Mouse (Mus musculus): ENCODE measurements around the gene Ctnnal1.

DNA sequence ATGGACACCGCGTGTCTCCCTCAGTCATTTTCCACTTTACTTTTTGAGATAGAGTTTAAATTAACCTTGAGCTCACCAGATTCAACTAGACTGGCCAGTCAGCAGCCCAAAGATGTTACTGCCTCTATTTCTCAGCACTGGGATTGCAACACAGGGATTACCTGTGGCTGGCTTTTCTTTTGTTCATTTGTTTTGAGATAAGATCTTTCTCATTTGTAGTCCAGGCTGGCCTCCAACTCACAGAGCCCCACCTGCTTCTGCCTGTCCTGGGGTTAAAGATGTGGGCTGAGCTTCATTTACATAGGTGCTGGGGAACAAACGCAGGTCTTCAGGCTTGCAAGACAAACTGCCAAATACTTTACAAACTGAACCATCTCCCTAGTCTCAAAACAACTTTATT is 41.9 kb upstream of the Ctnnal1 start:
- TF ChIP-seq CTCF (IDR thresholded peaks at IDR 0.05; ENCODE audit: control insufficient read depth, insufficient read depth, insufficient read length), result no peak
- TF ChIP-seq MAX (IDR thresholded peaks at IDR 0.05), result no peak
- TF ChIP-seq MYOD1 (IDR thresholded peaks at IDR 0.05; ENCODE audit: control insufficient read depth, insufficient read length, low read depth), result no peak
- no peak for TF ChIP-seq USF1 (IDR thresholded peaks at IDR 0.05; ENCODE audit: low read depth)
